Mouse (Mus musculus): Measurements from ENCODE around the gene Met. TPM values are rescaled to one million over a fixed set of nuclear protein-coding genes. Genes with fewer than 3 reads are reported as not detected.

Gene Met
- total RNA-seq, 1 experiment = 7.6 TPM

- Histone ChIP-seq H3K9me3 (ENCODE audit: control insufficient read depth, insufficient read depth, low read depth, low read length) (no peaks in the 10 kb centered on the region), H3K27ac (ENCODE audit: insufficient read depth, low read depth, low read length, poor library complexity, severe bottlenecking) (no peak overlapping the region), H3K4me1 (ENCODE audit: control insufficient read depth in 2 of 2, insufficient read depth in 2 of 2, low read length in 2 of 2, poor library complexity in 1 of 2) (no peaks in the 10 kb centered on the region), H3K36me3 (ENCODE audit: control insufficient read depth, insufficient read depth, low read length, poor library complexity, severe bottlenecking) (no peaks in the 10 kb centered on the region), H3K9ac (ENCODE audit: insufficient read depth, low read depth, low read length, poor library complexity, severe bottlenecking) (no peak overlapping the region), H3K4me3 (ENCODE audit: insufficient read depth in 1 of 2, low read depth in 1 of 2, low read length in 2 of 2, poor library complexity in 1 of 2, severe bottlenecking in 1 of 2) (no peak overlapping the region)
- no peak for DNase-seq (ENCODE audit: low read depth, low spot score)
- in situ Hi-C loops (cut with MboI; ENCODE audit: low sequenced_read_pairs in 2 of 2, unreplicated experiment in 2 of 2) = no loop called here
- TF ChIP-seq CHD2 (IDR thresholded peaks at IDR 0.05; ENCODE audit: low read depth, low read length) = no peak
- TF ChIP-seq MAFK (IDR thresholded peaks at IDR 0.05; ENCODE audit: insufficient read depth, low read depth, low read length) = no peak
- TF ChIP-seq ZC3H11A (IDR thresholded peaks at IDR 0.05; ENCODE audit: borderline replicate concordance, low read depth, low read length) = no peak
- no peak for TF ChIP-seq ZNF384 (IDR thresholded peaks at IDR 0.05; ENCODE audit: low read depth, low read length)
- TF ChIP-seq HCFC1 (IDR thresholded peaks at IDR 0.05; ENCODE audit: borderline replicate concordance, insufficient read depth, low read length) = no peak
These were observed 37.8 kb downstream of the Met start for GRCm38 (mm10) chr6:17501440-17501839.

GRCm38 (mm10) chr6:17502311-17502710 is 38.7 kb downstream of the Met start:
- TF ChIP-seq ZNF384 (IDR thresholded peaks at IDR 0.05; ENCODE audit: low read depth, low read length) (no peak), MAFK (IDR thresholded peaks at IDR 0.05; ENCODE audit: insufficient read depth, low read depth, low read length) (no peak), CHD2 (IDR thresholded peaks at IDR 0.05; ENCODE audit: low read depth, low read length) (no peak), ZC3H11A (IDR thresholded peaks at IDR 0.05; ENCODE audit: borderline replicate concordance, low read depth, low read length) (no peak), HCFC1 (IDR thresholded peaks at IDR 0.05; ENCODE audit: borderline replicate concordance, insufficient read depth, low read length) (no peak)
- in situ Hi-C loops (cut with MboI; ENCODE audit: low sequenced_read_pairs in 2 of 2, unreplicated experiment in 2 of 2) = no loop called here
- H3K4me3 ChIP-seq (ENCODE audit: insufficient read depth in 1 of 2, low read depth in 1 of 2, low read length in 2 of 2, poor library complexity in 1 of 2, severe bottlenecking in 1 of 2) = no peak overlapping the region
- H3K36me3 ChIP-seq (ENCODE audit: control insufficient read depth, insufficient read depth, low read length, poor library complexity, severe bottlenecking) = no peaks in the 10 kb centered on the region
- no peak overlapping the region for H3K9ac ChIP-seq (ENCODE audit: insufficient read depth, low read depth, low read length, poor library complexity, severe bottlenecking)
- DNase-seq (ENCODE audit: low read depth, low spot score) = no peak
- no peaks in the 10 kb centered on the region for H3K9me3 ChIP-seq (ENCODE audit: control insufficient read depth, insufficient read depth, low read depth, low read length)
- no peak overlapping the region for H3K27ac ChIP-seq (ENCODE audit: insufficient read depth, low read depth, low read length, poor library complexity, severe bottlenecking)
- H3K4me1 ChIP-seq (ENCODE audit: control insufficient read depth in 2 of 2, insufficient read depth in 2 of 2, low read length in 2 of 2, poor library complexity in 1 of 2) = no peaks in the 10 kb centered on the region

- Histone ChIP-seq H3K27ac (ENCODE audit: insufficient read depth, low read depth, low read length, poor library complexity, severe bottlenecking) (no peak overlapping the region), H3K4me3 (ENCODE audit: insufficient read depth in 1 of 2, low read depth in 1 of 2, low read length in 2 of 2, poor library complexity in 1 of 2, severe bottlenecking in 1 of 2) (no peak overlapping the region), H3K9ac (ENCODE audit: insufficient read depth, low read depth, low read length, poor library complexity, severe bottlenecking) (no peak overlapping the region), H3K9me3 (ENCODE audit: control insufficient read depth, insufficient read depth, low read depth, low read length) (no peaks in the 10 kb centered on the region), H3K36me3 (ENCODE audit: control insufficient read depth, insufficient read depth, low read length, poor library complexity, severe bottlenecking) (no peaks in the 10 kb centered on the region), H3K4me1 (ENCODE audit: control insufficient read depth in 2 of 2, insufficient read depth in 2 of 2, low read length in 2 of 2, poor library complexity in 1 of 2) (no peaks in the 10 kb centered on the region)
- TF ChIP-seq CHD2 (IDR thresholded peaks at IDR 0.05; ENCODE audit: low read depth, low read length) = no peak
- no peak for DNase-seq (ENCODE audit: low read depth, low spot score)
- in situ Hi-C loops (cut with MboI; ENCODE audit: low sequenced_read_pairs in 2 of 2, unreplicated experiment in 2 of 2) = no loop called here
These were observed 40.1 kb downstream of the Met start for GRCm38 (mm10) chr6:17503724-17504123.

- no peak for DNase-seq (ENCODE audit: low read depth, low spot score)
- no peaks in the 10 kb centered on the region for H3K36me3 ChIP-seq (ENCODE audit: control insufficient read depth, insufficient read depth, low read length, poor library complexity, severe bottlenecking)
- no peaks in the 10 kb centered on the region for H3K4me1 ChIP-seq (ENCODE audit: control insufficient read depth in 2 of 2, insufficient read depth in 2 of 2, low read length in 2 of 2, poor library complexity in 1 of 2)
- H3K4me3 ChIP-seq (ENCODE audit: insufficient read depth in 1 of 2, low read depth in 1 of 2, low read length in 2 of 2, poor library complexity in 1 of 2, severe bottlenecking in 1 of 2) = no peak overlapping the region
- in situ Hi-C loops (cut with MboI; ENCODE audit: low sequenced_read_pairs in 2 of 2, unreplicated experiment in 2 of 2) = no loop called here
- TF ChIP-seq ZC3H11A (IDR thresholded peaks at IDR 0.05; ENCODE audit: borderline replicate concordance, low read depth, low read length) (no peak), HCFC1 (IDR thresholded peaks at IDR 0.05; ENCODE audit: borderline replicate concordance, insufficient read depth, low read length) (no peak), CHD2 (IDR thresholded peaks at IDR 0.05; ENCODE audit: low read depth, low read length) (no peak), MAFK (IDR thresholded peaks at IDR 0.05; ENCODE audit: insufficient read depth, low read depth, low read length) (no peak), ZNF384 (IDR thresholded peaks at IDR 0.05; ENCODE audit: low read depth, low read length) (no peak)
- H3K27ac ChIP-seq (ENCODE audit: insufficient read depth, low read depth, low read length, poor library complexity, severe bottlenecking) = no peak overlapping the region
- H3K9ac ChIP-seq (ENCODE audit: insufficient read depth, low read depth, low read length, poor library complexity, severe bottlenecking) = no peak overlapping the region
- H3K9me3 ChIP-seq (ENCODE audit: control insufficient read depth, insufficient read depth, low read depth, low read length) = no peaks in the 10 kb centered on the region
These were observed 41.9 kb downstream of the Met start for GRCm38 (mm10) chr6:17505530-17505929.

- no peak for TF ChIP-seq ZC3H11A (IDR thresholded peaks at IDR 0.05; ENCODE audit: borderline replicate concordance, low read depth, low read length)
- TF ChIP-seq HCFC1 (IDR thresholded peaks at IDR 0.05; ENCODE audit: borderline replicate concordance, insufficient read depth, low read length) = no peak
- TF ChIP-seq ZNF384 (IDR thresholded peaks at IDR 0.05; ENCODE audit: low read depth, low read length) = no peak
- no peak for TF ChIP-seq CHD2 (IDR thresholded peaks at IDR 0.05; ENCODE audit: low read depth, low read length)
- TF ChIP-seq MAFK (IDR thresholded peaks at IDR 0.05; ENCODE audit: insufficient read depth, low read depth, low read length) = no peak
- Histone ChIP-seq H3K9ac (ENCODE audit: insufficient read depth, low read depth, low read length, poor library complexity, severe bottlenecking) (no peak overlapping the region), H3K9me3 (ENCODE audit: control insufficient read depth, insufficient read depth, low read depth, low read length) (no peaks in the 10 kb centered on the region), H3K4me3 (ENCODE audit: insufficient read depth in 1 of 2, low read depth in 1 of 2, low read length in 2 of 2, poor library complexity in 1 of 2, severe bottlenecking in 1 of 2) (no peak overlapping the region), H3K4me1 (ENCODE audit: control insufficient read depth in 2 of 2, insufficient read depth in 2 of 2, low read length in 2 of 2, poor library complexity in 1 of 2) (no peaks in the 10 kb centered on the region), H3K36me3 (ENCODE audit: control insufficient read depth, insufficient read depth, low read length, poor library complexity, severe bottlenecking) (no peaks in the 10 kb centered on the region), H3K27ac (ENCODE audit: insufficient read depth, low read depth, low read length, poor library complexity, severe bottlenecking) (no peak overlapping the region)
- no peak for DNase-seq (ENCODE audit: low read depth, low spot score)
- in situ Hi-C loops (cut with MboI; ENCODE audit: low sequenced_read_pairs in 2 of 2, unreplicated experiment in 2 of 2) = no loop called here
These were observed 43.2 kb downstream of the Met start for GRCm38 (mm10) chr6:17506831-17507230.

All from ES-E14 (cell line).